Mouse (Mus musculus) thymus, adult 2 months (tissue): ENCODE results near the gene Olfr655.

Experiments
- CTCF ChIP-seq: fragments of 200-500 bp; IDR thresholded peaks from 2 replicates; pipeline ENCODE4 v1.5.1; 2012; ENCODE audit warnings: mild to moderate bottlenecking, control low read depth, low read length, moderate library complexity, borderline replicate concordance; ENCODE audit not compliant: control insufficient read depth, poor library complexity, insufficient read depth; ENCODE audit errors: extremely low read depth
- POLR2A ChIP-seq: fragments of 200-500 bp; IDR thresholded peaks from 2 replicates; pipeline ENCODE4 v1.6.1; 2012; ENCODE audit warnings: mild to moderate bottlenecking, low read length, control low read depth, moderate library complexity; ENCODE audit not compliant: control insufficient read depth, poor library complexity, insufficient read depth; ENCODE audit errors: extremely low read depth

DNA sequence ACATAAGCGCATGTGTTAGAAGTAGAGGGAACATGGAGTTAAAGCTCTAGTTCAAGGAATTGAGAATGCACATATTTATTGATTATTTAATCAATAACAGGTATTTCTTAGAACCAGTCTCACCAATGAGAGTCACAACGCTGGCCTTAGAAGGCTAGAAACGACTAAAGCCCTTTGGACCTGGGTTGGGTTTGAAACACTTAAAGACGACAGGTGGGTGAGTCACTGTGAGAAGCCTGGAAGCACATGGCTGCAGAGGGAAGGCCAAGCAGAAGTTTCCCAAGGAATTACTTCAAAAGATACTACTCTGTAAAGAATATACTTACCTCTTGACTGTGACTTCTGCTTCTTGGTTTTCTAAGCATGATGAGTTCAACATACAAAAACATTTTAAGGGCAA is 20.7 kb downstream of the Olfr655 start:
- TF ChIP-seq CTCF (no peak), POLR2A (no peak)
